Mouse (Mus musculus) forebrain, embryonic 15.5 days (tissue): ENCODE measurements around the gene Prm3. TPM values are rescaled to one million over a fixed set of nuclear protein-coding genes. Genes with fewer than 3 reads are reported as not detected.

Experiments used
- ATAC-seq: fragments of 200-750 bp; cut with Nextera tagmentation; replicated peaks from 2 replicates; pipeline ENCODE4 v1.8.0; 2017; ENCODE audit warnings: mild to moderate bottlenecking, moderate TSS enrichment, moderate library complexity
- H3K27ac ChIP-seq: fragments of 300-500 bp; sonication (generic); replicated peaks from 2 replicates; pipeline ENCODE4 v1.5.1; 2015; ENCODE audit warnings: mild to moderate bottlenecking, inconsistent platforms
- H3K27me3 ChIP-seq: fragments of 300-500 bp; sonication (generic); 2 replicates; pipeline ENCODE4 v1.6.1; 2015; ENCODE audit warnings: inconsistent platforms
- H3K36me3 ChIP-seq: fragments of 300-500 bp; sonication (generic); 2 replicates; pipeline ENCODE4 v1.6.1; 2015; ENCODE audit warnings: mild to moderate bottlenecking, inconsistent platforms
- H3K4me1 ChIP-seq: fragments of 300-500 bp; sonication (generic); 2 replicates; pipeline ENCODE4 v1.6.1; 2015; ENCODE audit warnings: inconsistent platforms
- H3K4me2 ChIP-seq: fragments of 300-500 bp; sonication (generic); replicated peaks from 2 replicates; pipeline ENCODE4 v1.6.1; 2015; ENCODE audit warnings: mild to moderate bottlenecking, inconsistent platforms
- H3K4me3 ChIP-seq: fragments of 300-500 bp; sonication (generic); 2 replicates; pipeline ENCODE4 v1.5.1; 2015; ENCODE audit warnings: mild to moderate bottlenecking, inconsistent platforms
- H3K9ac ChIP-seq: fragments of 300-500 bp; sonication (generic); replicated peaks from 2 replicates; pipeline ENCODE4 v1.6.1; 2015; ENCODE audit warnings: mild to moderate bottlenecking, inconsistent platforms
- H3K9me3 ChIP-seq: fragments of 300-500 bp; sonication (generic); 2 replicates; pipeline ENCODE4 v1.6.1; 2016; ENCODE audit warnings: inconsistent platforms
- WGBS: fragments of 180-500 bp; shearing (Covaris S2); methylation state at CpG from one replicate; pipeline ENCODE4 v1.1.7; 2015; ENCODE audit warnings: mixed read lengths; 5-methylcytosine and 5-hydroxymethylcytosine counted together
- polyA plus RNA-seq: library from polyadenylated mRNA; unstranded; fragments of >200 nt; fragmentation: Nextera tagmentation; extraction: Ambion mirVana; gene quantifications from 2 replicates; pipeline ENCODE4 v1.2.1, GENCODE M21; 2015

Gene Prm3
- polyA plus RNA-seq, 1 experiment from 2014 or later, result not detected

GRCm38 (mm10) chr16:10781862-10782371 is 8.8 kb downstream of the Prm3 start:
- Histone ChIP-seq H3K36me3 (no peaks in the 10 kb centered on the region), H3K9ac (no peak overlapping the region)
- no peak for ATAC-seq

GRCm38 (mm10) chr16:10780631-10781120 is 10.0 kb downstream of the Prm3 start:
- Histone ChIP-seq H3K27ac (no peak overlapping the region), H3K9me3 (no peaks in the 10 kb centered on the region), H3K27me3 (peaks cover 15% of the 10 kb centered on the region; the same call in 1 of the 2 replicates), H3K4me3 (no peak overlapping the region), H3K4me2 (no peak overlapping the region), H3K36me3 (no peaks in the 10 kb centered on the region), H3K9ac (no peak overlapping the region), H3K4me1 (peaks cover 13% of the 10 kb centered on the region)
- whole genome bisulfite sequencing, result 87% methylated on average over 5 of the region's 5 CpGs
- ATAC-seq, result no peak

More at GRCm38 (mm10) chr16:10781862-10782371, 8.8 kb downstream of the Prm3 start:
- Histone ChIP-seq H3K27me3 (peaks cover 15% of the 10 kb centered on the region; the same call in 1 of the 2 replicates), H3K4me2 (no peak overlapping the region), H3K4me1 (peaks cover 19% of the 10 kb centered on the region), H3K4me3 (no peak overlapping the region), H3K9me3 (no peaks in the 10 kb centered on the region), H3K27ac (no peak overlapping the region)
- 36% methylated on average over 9 of the region's 9 CpGs for WGBS

GRCm38 (mm10) chr16:10777579-10778160 is 13.0 kb downstream of the Prm3 start:
- no peak overlapping the region for H3K9ac ChIP-seq
- H3K36me3 ChIP-seq, result no peaks in the 10 kb centered on the region
- H3K4me1 ChIP-seq, result no peaks in the 10 kb centered on the region
- H3K9me3 ChIP-seq, result no peaks in the 10 kb centered on the region
- no peak overlapping the region for H3K4me2 ChIP-seq
- no peak overlapping the region for H3K27ac ChIP-seq
- WGBS, result 75% methylated on average over 5 of the region's 5 CpGs
- H3K27me3 ChIP-seq, result peaks cover under 1% of the 10 kb centered on the region; the same call in 1 of the 2 replicates
- ATAC-seq, result no peak
- no peak overlapping the region for H3K4me3 ChIP-seq

- Histone ChIP-seq H3K9ac (no peak overlapping the region), H3K4me2 (no peak overlapping the region)
Measured at GRCm38 (mm10) chr16:10776322-10776721, 14.4 kb downstream of the Prm3 start.

GRCm38 (mm10) chr16:10774726-10775125 is 16.0 kb downstream of the Prm3 start:
- H3K27me3 ChIP-seq, result no peaks in the 10 kb centered on the region
- H3K27ac ChIP-seq, result no peak overlapping the region
- no peak overlapping the region for H3K4me3 ChIP-seq
- no peak for ATAC-seq
- H3K36me3 ChIP-seq, result no peaks in the 10 kb centered on the region
- H3K4me1 ChIP-seq, result no peaks in the 10 kb centered on the region
- H3K9me3 ChIP-seq, result no peaks in the 10 kb centered on the region
- 72% methylated on average over 4 of the region's 4 CpGs for WGBS
- no peak overlapping the region for H3K4me2 ChIP-seq
- no peak overlapping the region for H3K9ac ChIP-seq

More at GRCm38 (mm10) chr16:10776322-10776721, 14.4 kb downstream of the Prm3 start:
- Histone ChIP-seq H3K4me1 (no peaks in the 10 kb centered on the region), H3K4me3 (no peak overlapping the region), H3K9me3 (no peaks in the 10 kb centered on the region), H3K27me3 (no peaks in the 10 kb centered on the region), H3K36me3 (no peaks in the 10 kb centered on the region), H3K27ac (no peak overlapping the region)
- ATAC-seq, result no peak
- 77% methylated on average over 7 of the region's 7 CpGs for WGBS

GRCm38 (mm10) chr16:10773543-10773942 is 17.2 kb downstream of the Prm3 start:
- no peaks in the 10 kb centered on the region for H3K9me3 ChIP-seq
- WGBS, result 89% methylated on average over 8 of the region's 8 CpGs
- H3K27ac ChIP-seq, result no peak overlapping the region
- H3K9ac ChIP-seq, result no peak overlapping the region
- no peak overlapping the region for H3K4me2 ChIP-seq
- no peaks in the 10 kb centered on the region for H3K27me3 ChIP-seq
- H3K4me3 ChIP-seq, result no peak overlapping the region
- no peak for ATAC-seq
- no peaks in the 10 kb centered on the region for H3K4me1 ChIP-seq
- H3K36me3 ChIP-seq, result no peaks in the 10 kb centered on the region

- WGBS, result 75% methylated on average over 19 of the region's 19 CpGs
- no peaks in the 10 kb centered on the region for H3K9me3 ChIP-seq
Measured at GRCm38 (mm10) chr16:10771769-10772510, 18.8 kb downstream of the Prm3 start.

GRCm38 (mm10) chr16:10770531-10771325 is 20.0 kb downstream of the Prm3 start:
- Histone ChIP-seq H3K36me3 (no peaks in the 10 kb centered on the region), H3K27me3 (no peaks in the 10 kb centered on the region), H3K27ac (no peak overlapping the region), H3K9ac (no peak overlapping the region), H3K4me3 (no peak overlapping the region), H3K9me3 (no peaks in the 10 kb centered on the region), H3K4me2 (no peak overlapping the region), H3K4me1 (no peaks in the 10 kb centered on the region)
- no peak for ATAC-seq
- 53% methylated on average over 4 of the region's 4 CpGs for WGBS

More at GRCm38 (mm10) chr16:10771769-10772510, 18.8 kb downstream of the Prm3 start:
- H3K4me2 ChIP-seq, result no peak overlapping the region
- ATAC-seq, result no peak
- no peak overlapping the region for H3K4me3 ChIP-seq
- no peak overlapping the region for H3K27ac ChIP-seq
- no peaks in the 10 kb centered on the region for H3K36me3 ChIP-seq
- H3K27me3 ChIP-seq, result no peaks in the 10 kb centered on the region
- H3K9ac ChIP-seq, result no peak overlapping the region
- no peaks in the 10 kb centered on the region for H3K4me1 ChIP-seq

- H3K9me3 ChIP-seq, result no peaks in the 10 kb centered on the region
- WGBS, result 53% methylated on average over 2 of the region's 2 CpGs
Measured at GRCm38 (mm10) chr16:10769661-10770060, 21.1 kb downstream of the Prm3 start.

GRCm38 (mm10) chr16:10768821-10769220 is 21.9 kb downstream of the Prm3 start:
- Histone ChIP-seq H3K27ac (no peak overlapping the region), H3K9ac (no peak overlapping the region), H3K4me2 (no peak overlapping the region), H3K4me3 (no peak overlapping the region), H3K36me3 (no peaks in the 10 kb centered on the region), H3K9me3 (no peaks in the 10 kb centered on the region), H3K27me3 (no peaks in the 10 kb centered on the region), H3K4me1 (no peaks in the 10 kb centered on the region)
- WGBS, result 69% methylated on average over 9 of the region's 9 CpGs
- no peak for ATAC-seq

More at GRCm38 (mm10) chr16:10769661-10770060, 21.1 kb downstream of the Prm3 start:
- Histone ChIP-seq H3K4me1 (no peaks in the 10 kb centered on the region), H3K9ac (no peak overlapping the region), H3K4me3 (no peak overlapping the region), H3K27ac (no peak overlapping the region), H3K4me2 (no peak overlapping the region), H3K36me3 (no peaks in the 10 kb centered on the region), H3K27me3 (no peaks in the 10 kb centered on the region)
- ATAC-seq, result no peak

- 42% methylated on average over 4 of the region's 4 CpGs for WGBS
- no peak overlapping the region for H3K27ac ChIP-seq
- no peaks in the 10 kb centered on the region for H3K36me3 ChIP-seq
- H3K4me1 ChIP-seq, result no peaks in the 10 kb centered on the region
- no peak overlapping the region for H3K4me2 ChIP-seq
- no peaks in the 10 kb centered on the region for H3K27me3 ChIP-seq
- no peak overlapping the region for H3K9ac ChIP-seq
- no peak overlapping the region for H3K4me3 ChIP-seq
- no peak for ATAC-seq
- H3K9me3 ChIP-seq, result no peaks in the 10 kb centered on the region
Measured at GRCm38 (mm10) chr16:10767158-10767557, 23.6 kb downstream of the Prm3 start.

GRCm38 (mm10) chr16:10764323-10764722 is 26.4 kb downstream of the Prm3 start:
- Histone ChIP-seq H3K27me3 (no peaks in the 10 kb centered on the region), H3K9me3 (no peaks in the 10 kb centered on the region), H3K4me3 (no peak overlapping the region), H3K9ac (no peak overlapping the region), H3K36me3 (no peaks in the 10 kb centered on the region), H3K4me1 (no peaks in the 10 kb centered on the region), H3K27ac (no peak overlapping the region), H3K4me2 (no peak overlapping the region)
- ATAC-seq, result no peak
- 77% methylated on average over 2 of the region's 2 CpGs for WGBS
